Mouse (Mus musculus) MEL (cell line): ENCODE measurements at regions not wholly inside any gene's neighbourhood (a gene's known extent, or its start where the extent isn't known, plus 50 kb on each side); places are given as distances from the start of the nearest gene placed in this dataset.
A peak's percentile ranks its signal among the peaks of the same experiment; 100 is the strongest.

Source experiments
- DNase-seq: peaks from one replicate; pipeline ENCODE4 v3.0.0; 2011; ENCODE audit warnings: low read depth, low spot score
- H3K27ac ChIP-seq: 2 replicates; pipeline ENCODE4 v1.5.1; 2012; ENCODE audit warnings: low read depth, mild to moderate bottlenecking, control low read depth, low read length, moderate library complexity; ENCODE audit not compliant: control insufficient read depth
- H3K27me3 ChIP-seq, 2 experiments: fragments of 150-350 bp in 1 of 2; sonication (generic) in 1 of 2; 2 replicates each; pipeline ENCODE4 v1.6.1; 2012; ENCODE audit warnings: low read length in 2 of 2, mild to moderate bottlenecking in 2 of 2, improper control_type of control experiment in 1 of 2, moderate library complexity in 1 of 2; ENCODE audit not compliant: insufficient read depth in 2 of 2, control insufficient read depth in 1 of 2
- H3K36me3 ChIP-seq, 2 experiments: 2 replicates each; pipeline ENCODE4 v1.6.1; 2012 to 2014; ENCODE audit warnings: low read length in 2 of 2, improper control_type of control experiment in 1 of 2, inconsistent platforms in 1 of 2, mild to moderate bottlenecking in 1 of 2; ENCODE audit not compliant: insufficient read depth in 2 of 2, control insufficient read depth in 1 of 2
- H3K4me1 ChIP-seq, 2 experiments: fragments of 150-350 bp in 1 of 2; sonication (generic) in 1 of 2; 2 replicates each; pipeline ENCODE4 v1.6.1; 2012; ENCODE audit warnings: low read length in 2 of 2, improper control_type of control experiment in 1 of 2, mild to moderate bottlenecking in 1 of 2; ENCODE audit not compliant: insufficient read depth in 2 of 2, control insufficient read depth in 1 of 2
- H3K4me3 ChIP-seq, 2 experiments: fragments of 150-350 bp in 1 of 2; sonication (generic) in 1 of 2; 2 replicates each; pipeline ENCODE4 v1.5.1; 2012; ENCODE audit warnings: low read depth in 2 of 2, low read length in 2 of 2, mild to moderate bottlenecking in 2 of 2, moderate library complexity in 2 of 2, control low read depth in 1 of 2, improper control_type of control experiment in 1 of 2; ENCODE audit not compliant: control insufficient read depth in 1 of 2, insufficient read depth in 1 of 2
- H3K79me2 ChIP-seq: 2 replicates; pipeline ENCODE4 v1.6.1; 2012; ENCODE audit warnings: mild to moderate bottlenecking, low read length, moderate library complexity; ENCODE audit not compliant: control insufficient read depth, poor library complexity, insufficient read depth
- H3K9ac ChIP-seq: 2 replicates; pipeline ENCODE4 v1.6.1; 2012; ENCODE audit warnings: low read depth, mild to moderate bottlenecking, control low read depth, low read length, moderate library complexity; ENCODE audit not compliant: control insufficient read depth, poor library complexity, severe bottlenecking
- H3K9me3 ChIP-seq: fragments of 150-350 bp; sonication (generic); replicated peaks from 2 replicates; pipeline ENCODE4 v1.6.1; 2012; ENCODE audit warnings: mild to moderate bottlenecking, low read length, improper control_type of control experiment, moderate library complexity; ENCODE audit not compliant: insufficient read depth
- BHLHE40 ChIP-seq: IDR thresholded peaks from 2 replicates; pipeline ENCODE4 v1.6.1; 2012; ENCODE audit warnings: low read depth, mild to moderate bottlenecking, inconsistent platforms, low read length, improper control_type of control experiment, borderline replicate concordance
- CHD1 ChIP-seq: IDR thresholded peaks from 2 replicates; pipeline ENCODE4 v1.6.1; 2012; ENCODE audit warnings: low read depth, mild to moderate bottlenecking, inconsistent platforms, low read length, improper control_type of control experiment
- CHD2 ChIP-seq: IDR thresholded peaks from 2 replicates; pipeline ENCODE4 v1.6.1; 2011; ENCODE audit warnings: low read length, improper control_type of control experiment
- E2F4 ChIP-seq: IDR thresholded peaks from 2 replicates; pipeline ENCODE4 v1.6.1; 2011; ENCODE audit warnings: low read depth, low read length, improper control_type of control experiment, borderline replicate concordance
- ELF1 ChIP-seq: IDR thresholded peaks from 2 replicates; pipeline ENCODE4 v1.6.1; 2014; ENCODE audit warnings: low read depth, mild to moderate bottlenecking, inconsistent platforms, low read length, improper control_type of control experiment, moderate library complexity
- EP300 ChIP-seq, 2 experiments: IDR thresholded peaks; 2 replicates each; pipeline ENCODE4 v1.6.1; 2011; ENCODE audit warnings: improper control_type of control experiment in 2 of 2, low read length in 2 of 2, low read depth in 1 of 2, mild to moderate bottlenecking in 1 of 2
- ETS1 ChIP-seq: IDR thresholded peaks from 2 replicates; pipeline ENCODE4 v1.6.1; 2012; ENCODE audit warnings: low read depth, mild to moderate bottlenecking, inconsistent platforms, low read length, improper control_type of control experiment, moderate library complexity
- GABPA ChIP-seq: IDR thresholded peaks from 2 replicates; pipeline ENCODE4 v1.6.1; 2012; ENCODE audit warnings: low read depth, mild to moderate bottlenecking, inconsistent platforms, low read length, improper control_type of control experiment, moderate library complexity
- GATA1 ChIP-seq: IDR thresholded peaks from 2 replicates; pipeline ENCODE4 v1.6.1; 2011; ENCODE audit warnings: low read depth, low read length, improper control_type of control experiment
- JUND ChIP-seq: IDR thresholded peaks from 2 replicates; pipeline ENCODE4 v1.6.1; 2011; ENCODE audit warnings: low read depth, mild to moderate bottlenecking, improper control_type of control experiment, low read length
- KAT2A ChIP-seq: conservative IDR thresholded peaks from 2 replicates; pipeline ENCODE4 v1.6.1; 2012; ENCODE audit warnings: low read depth, low read length, improper control_type of control experiment, inconsistent platforms
- MAFK ChIP-seq: IDR thresholded peaks from 2 replicates; pipeline ENCODE4 v1.6.1; 2011; ENCODE audit warnings: low read depth, mild to moderate bottlenecking, low read length, improper control_type of control experiment, borderline replicate concordance
- MAX ChIP-seq: IDR thresholded peaks from 2 replicates; pipeline ENCODE4 v1.6.1; 2011; ENCODE audit warnings: low read length, improper control_type of control experiment
- MAZ ChIP-seq: IDR thresholded peaks from 2 replicates; pipeline ENCODE4 v1.6.1; 2012; ENCODE audit warnings: low read depth, mild to moderate bottlenecking, inconsistent platforms, low read length, improper control_type of control experiment
- MEF2A ChIP-seq: IDR thresholded peaks from 2 replicates; pipeline ENCODE4 v1.6.1; 2014; ENCODE audit warnings: low read depth, mild to moderate bottlenecking, inconsistent platforms, low read length, improper control_type of control experiment; ENCODE audit not compliant: poor library complexity, insufficient replicate concordance, severe bottlenecking; ENCODE audit errors: extremely low read depth
- MXI1 ChIP-seq: IDR thresholded peaks from 2 replicates; pipeline ENCODE4 v1.6.1; 2011; ENCODE audit warnings: mild to moderate bottlenecking, low read depth, low read length, improper control_type of control experiment
- NRF1 ChIP-seq: IDR thresholded peaks from 2 replicates; pipeline ENCODE4 v1.6.1; 2014; ENCODE audit warnings: low read depth, mild to moderate bottlenecking, inconsistent platforms, low read length, improper control_type of control experiment, moderate library complexity; ENCODE audit not compliant: poor library complexity, insufficient read depth, severe bottlenecking
- POLR2A ChIP-seq, 2 experiments: IDR thresholded peaks; 2 replicates each; pipeline ENCODE4 v1.6.1; 2011 to 2012; ENCODE audit warnings: low read length in 2 of 2, mild to moderate bottlenecking in 2 of 2, control low read depth in 1 of 2, improper control_type of control experiment in 1 of 2, low read depth in 1 of 2, moderate library complexity in 1 of 2; ENCODE audit not compliant: control insufficient read depth in 1 of 2, insufficient read depth in 1 of 2, poor library complexity in 1 of 2
- POLR2AphosphoS5 ChIP-seq: IDR thresholded peaks from 2 replicates; pipeline ENCODE4 v1.6.1; 2012; ENCODE audit warnings: low read depth, borderline replicate concordance, mild to moderate bottlenecking, inconsistent platforms, low read length, moderate library complexity, mixed read lengths
- RAD21 ChIP-seq: IDR thresholded peaks from 2 replicates; pipeline ENCODE4 v1.6.1; 2011; ENCODE audit warnings: mild to moderate bottlenecking, low read depth, low read length, improper control_type of control experiment
- RCOR1 ChIP-seq: IDR thresholded peaks from 2 replicates; pipeline ENCODE4 v1.6.1; 2012; ENCODE audit warnings: low read depth, mild to moderate bottlenecking, inconsistent platforms, low read length, improper control_type of control experiment
- TAL1 ChIP-seq: IDR thresholded peaks from 2 replicates; pipeline ENCODE4 v1.6.1; 2012; ENCODE audit warnings: mild to moderate bottlenecking, inconsistent platforms, low read length, moderate library complexity, mixed read lengths
- TCF12 ChIP-seq: IDR thresholded peaks from 2 replicates; pipeline ENCODE4 v1.6.1; 2014; ENCODE audit warnings: low read depth, mild to moderate bottlenecking, inconsistent platforms, low read length, improper control_type of control experiment, moderate library complexity
- USF1 ChIP-seq: IDR thresholded peaks from 2 replicates; pipeline ENCODE4 v1.6.1; 2014; ENCODE audit warnings: low read depth, mild to moderate bottlenecking, inconsistent platforms, low read length, improper control_type of control experiment, moderate library complexity
- USF2 ChIP-seq, 2 experiments: IDR thresholded peaks; 2 replicates each; pipeline ENCODE4 v1.6.1; 2011 to 2012; ENCODE audit warnings: improper control_type of control experiment in 2 of 2, low read length in 2 of 2, borderline replicate concordance in 1 of 2, inconsistent platforms in 1 of 2, low read depth in 1 of 2, mild to moderate bottlenecking in 1 of 2; ENCODE audit not compliant: insufficient read depth in 1 of 2
- ZC3H11A ChIP-seq: IDR thresholded peaks from 2 replicates; pipeline ENCODE4 v1.6.1; 2012; ENCODE audit warnings: low read depth, mild to moderate bottlenecking, inconsistent platforms, low read length, improper control_type of control experiment
- ZKSCAN1 ChIP-seq: IDR thresholded peaks from 2 replicates; pipeline ENCODE4 v1.6.1; 2012; ENCODE audit warnings: low read depth, mild to moderate bottlenecking, inconsistent platforms, low read length, improper control_type of control experiment, moderate library complexity
- ZMIZ1 ChIP-seq: IDR thresholded peaks from 2 replicates; pipeline ENCODE4 v1.6.1; 2012; ENCODE audit warnings: low read depth, mild to moderate bottlenecking, inconsistent platforms, low read length, improper control_type of control experiment, moderate library complexity
- ZNF384 ChIP-seq: IDR thresholded peaks from 2 replicates; pipeline ENCODE4 v1.6.1; 2012; ENCODE audit warnings: low read depth, mild to moderate bottlenecking, inconsistent platforms, low read length, improper control_type of control experiment

GRCm38 (mm10) chr1:75680366-75680765, 134.3 kb downstream of the Slc4a3 start:
- Histone ChIP-seq H3K27ac (no peak overlapping the region), H3K4me1 (no peaks in the 10 kb centered on the region), H3K27me3 (no peaks in the 10 kb centered on the region), H3K79me2 (no peaks in the 10 kb centered on the region), H3K36me3 (no peaks in the 10 kb centered on the region), H3K9ac (no peak overlapping the region), H3K4me3 (no peak overlapping the region)
- DNase-seq, result no peak
- no peak for TF ChIP-seq KAT2A
- TF ChIP-seq BHLHE40, result no peak
- no peak for TF ChIP-seq USF2 (IDR thresholded peaks at IDR 0.05; ENCODE audit: borderline replicate concordance in 1 of 2, insufficient read depth in 1 of 2, low read depth in 1 of 2, low read length in 2 of 2)
- no peak for TF ChIP-seq ZKSCAN1
- no peak for TF ChIP-seq CHD1
- no peak for TF ChIP-seq ZMIZ1
- no peak for TF ChIP-seq POLR2AphosphoS5
- no peak for TF ChIP-seq USF1
- TF ChIP-seq GATA1, result no peak
- TF ChIP-seq JUND, result no peak
- no peak for TF ChIP-seq GABPA
- TF ChIP-seq ELF1, result no peak
- no peak for TF ChIP-seq E2F4
- TF ChIP-seq ETS1, result no peak
- no peak for TF ChIP-seq TCF12
- no peak for TF ChIP-seq RAD21
- TF ChIP-seq ZNF384, result no peak
- TF ChIP-seq, all 39 proteins: peak for 0
- H3K9me3 ChIP-seq, result no peaks in the 10 kb centered on the region

GRCm38 (mm10) chr1:75681913-75682312, 135.8 kb downstream of the Slc4a3 start:
- no peak for TF ChIP-seq MXI1
- no peak for TF ChIP-seq ZC3H11A
- no peak for TF ChIP-seq ZMIZ1
- TF ChIP-seq CHD1, result no peak
- no peak for TF ChIP-seq POLR2A (IDR thresholded peaks at IDR 0.05; ENCODE audit: control insufficient read depth in 1 of 2, insufficient read depth in 1 of 2, low read depth in 1 of 2, low read length in 2 of 2, poor library complexity in 1 of 2)
- TF ChIP-seq USF2 (IDR thresholded peaks at IDR 0.05; ENCODE audit: borderline replicate concordance in 1 of 2, insufficient read depth in 1 of 2, low read depth in 1 of 2, low read length in 2 of 2), result no peak
- TF ChIP-seq TAL1, result no peak
- no peak for TF ChIP-seq MAX
- TF ChIP-seq ELF1, result no peak
- no peak for TF ChIP-seq MEF2A
- no peak for TF ChIP-seq CHD2
- no peak for TF ChIP-seq NRF1
- TF ChIP-seq EP300 (IDR thresholded peaks at IDR 0.05; ENCODE audit: low read depth in 1 of 2, low read length in 2 of 2), result no peak
- no peak for TF ChIP-seq E2F4
- no peak for TF ChIP-seq RCOR1
- TF ChIP-seq MAZ, result no peak
- TF ChIP-seq MAFK, result no peak
- peak; percentile 6 for DNase-seq
- Histone ChIP-seq H3K79me2 (no peaks in the 10 kb centered on the region), H3K27me3 (no peaks in the 10 kb centered on the region), H3K4me1 (no peaks in the 10 kb centered on the region), H3K36me3 (no peaks in the 10 kb centered on the region), H3K9me3 (no peaks in the 10 kb centered on the region), H3K9ac (no peak overlapping the region), H3K4me3 (no peak overlapping the region), H3K27ac (no peak overlapping the region)
